In the genomic region with DNA sequence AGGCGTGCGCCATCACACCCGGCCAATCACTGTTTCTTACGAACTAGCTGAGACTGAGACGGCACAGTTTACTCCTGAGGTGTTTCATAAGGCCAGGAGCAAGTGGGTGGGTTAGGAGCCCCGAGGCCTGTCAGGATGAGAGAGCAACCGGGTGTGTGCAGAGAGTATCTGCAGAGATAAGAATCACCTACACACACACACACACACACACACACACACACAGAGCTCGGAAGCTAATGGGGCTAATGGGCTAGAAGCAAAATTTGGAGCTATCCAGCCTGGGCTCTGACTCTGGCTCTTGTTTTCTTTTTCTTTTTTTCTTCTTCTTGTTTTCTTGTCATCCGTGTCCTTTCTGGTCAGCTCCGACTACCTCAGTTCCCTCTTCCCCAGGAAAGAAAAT, we compare ENCODE assay signal across 8 mouse cellular contexts. TPM values are rescaled to one million over a fixed set of nuclear protein-coding genes. Genes with fewer than 3 reads are reported as not detected.
A peak's percentile ranks its signal among the peaks of the same experiment; 100 is the strongest.
DNase-seq lines count a peak whose midpoint lies in the region; ATAC-seq and TF ChIP-seq lines count a peak whose summit lies in the region.

No protein-coding gene starts in this region.

- peak overlapping the region; percentile 14; the same call in 1 of the 2 replicates for H3K4me3 ChIP-seq in forebrain, embryonic 14.5 days (ENCODE audit: low read depth, low read length)
- peak overlapping the region in 1 of 2 experiments; percentile 38; a peak in 2 of 4 replicates for H3K4me3 ChIP-seq in liver, embryonic 14.5 days (ENCODE audit: insufficient read depth in 1 of 2, low read depth in 2 of 2, low read length in 2 of 2)
- no peak overlapping the region for H3K4me3 ChIP-seq in thymus, adult 2 months (ENCODE audit: control insufficient read depth, insufficient read depth, low read length)

- no peak for TF ChIP-seq POLR2A in thymus, adult 2 months (IDR thresholded peaks at IDR 0.05; ENCODE audit: control insufficient read depth, extremely low read depth, insufficient read depth, low read length, poor library complexity)

- peak overlapping the region; percentile 43 for H3K4me2 ChIP-seq in forebrain, embryonic 14.5 days (ENCODE audit: low read length)
- H3K4me2 ChIP-seq in liver, embryonic 14.5 days (ENCODE audit: low read depth): peak overlapping the region; percentile 67

- peak; percentile 80 for DNase-seq in heart, adult 11 months
- no peak for DNase-seq in heart, adult 18-20 months
- DNase-seq in CD4-positive helper T cell, adult 2 months (ENCODE audit: low read depth, low spot score): peak; percentile 26
- DNase-seq in forebrain, embryonic 14.5 days (ENCODE audit: low spot score): no peak
- DNase-seq in liver, embryonic 14.5 days (ENCODE audit: low read depth in 3 of 3, low spot score in 3 of 3): no peak
- DNase-seq in thymus, adult 2 months: no peak
- no peak for DNase-seq in layer of hippocampus, adult 9-10 months (ENCODE audit: low spot score)
- DNase-seq in ovary, postnatal 14 days (ENCODE audit: low spot score): no peak

- H3K27ac ChIP-seq in forebrain, embryonic 14.5 days (ENCODE audit: low read depth, low read length): no peak overlapping the region
- no peak overlapping the region for H3K27ac ChIP-seq in liver, embryonic 14.5 days
- no peak overlapping the region for H3K27ac ChIP-seq in thymus, adult 2 months (ENCODE audit: control insufficient read depth, insufficient read depth, low read length)

- TF ChIP-seq EP300 in liver, embryonic 14.5 days (IDR thresholded peaks at IDR 0.05; ENCODE audit: low read depth): no peak

- no peak overlapping the region for H3K9ac ChIP-seq in forebrain, embryonic 14.5 days (ENCODE audit: low read length)
- H3K9ac ChIP-seq in liver, embryonic 14.5 days (replicated peaks): peak overlapping the region; percentile 12; the same call in 1 of the 2 replicates

- H3K4me1 ChIP-seq in forebrain, embryonic 14.5 days (ENCODE audit: control insufficient read depth, insufficient read depth, low read length): peaks cover 1% of the 10 kb centered on the region; the same call in 1 of the 2 replicates
- H3K4me1 ChIP-seq in liver, embryonic 14.5 days (replicated peaks; ENCODE audit: control insufficient read depth in 2 of 2, insufficient read depth in 2 of 2, low read length in 1 of 2): peaks cover 0 to 14% of the 10 kb centered on the region in 2 experiments; a peak in 2 of 4 replicates
- H3K4me1 ChIP-seq in thymus, adult 2 months (replicated peaks; ENCODE audit: control insufficient read depth, insufficient read depth, low read length): peaks cover 8% of the 10 kb centered on the region

- no peaks in the 10 kb centered on the region for H3K36me3 ChIP-seq in forebrain, embryonic 14.5 days (ENCODE audit: control insufficient read depth, insufficient read depth, low read length)
- no peaks in the 10 kb centered on the region for H3K36me3 ChIP-seq in liver, embryonic 14.5 days (replicated peaks; ENCODE audit: control insufficient read depth, insufficient read depth, low read depth)
- H3K36me3 ChIP-seq in thymus, adult 2 months (ENCODE audit: control insufficient read depth, insufficient read depth, low read length): no peaks in the 10 kb centered on the region

- H3K27me3 ChIP-seq in forebrain, embryonic 14.5 days (replicated peaks; ENCODE audit: control insufficient read depth, insufficient read depth, low read length): no peaks in the 10 kb centered on the region
- H3K27me3 ChIP-seq in liver, embryonic 14.5 days (ENCODE audit: control insufficient read depth, insufficient read depth, low read length): no peaks in the 10 kb centered on the region
- no peaks in the 10 kb centered on the region for H3K27me3 ChIP-seq in thymus, adult 2 months (ENCODE audit: control insufficient read depth, insufficient read depth, low read length)

- no peaks in the 10 kb centered on the region for H3K9me3 ChIP-seq in forebrain, embryonic 14.5 days (replicated peaks; ENCODE audit: control insufficient read depth, low read length)
- H3K9me3 ChIP-seq in liver, embryonic 14.5 days (ENCODE audit: control insufficient read depth, low read length): no peaks in the 10 kb centered on the region

- no peak for TF ChIP-seq CTCF in liver, embryonic 14.5 days (IDR thresholded peaks at IDR 0.05; ENCODE audit: low read depth)
- TF ChIP-seq CTCF in thymus, adult 2 months (IDR thresholded peaks at IDR 0.05; ENCODE audit: borderline replicate concordance, control insufficient read depth, extremely low read depth, insufficient read depth, low read length, poor library complexity): no peak

- 89% methylated on average over 10 of the region's 10 CpGs for WGBS in forebrain, embryonic 14.5 days
- 44% methylated on average over 10 of the region's 10 CpGs for WGBS in liver, embryonic 14.5 days (ENCODE audit: insufficient replicate concordance)
- 67% methylated on average over 10 of the region's 10 CpGs for WGBS in thymus, adult 2 months

- no peak for ATAC-seq in forebrain, embryonic 14.5 days
- ATAC-seq in liver, embryonic 14.5 days (ENCODE audit: insufficient read depth): no peak

RNA-seq across cellular contexts. Expression of a gene that starts 5.2 kb away (rescaled TPM):
- 1 to 10 TPM; 1.5 to 3.5 TPM for total RNA-seq in heart, adult 18-20 months (2021)
- polyA plus RNA-seq in forebrain, embryonic 14.5 days (2014; fragmentation: Nextera tagmentation; extraction: Ambion mirVana): 0.15 and 0.33 TPM in 2 replicates
- 8.2 and 10.0 TPM in 2 replicates for polyA plus RNA-seq in liver, embryonic 14.5 days (2012; rRNA removed)
- 2.7 and 3.5 TPM in 2 replicates for polyA plus RNA-seq in liver, embryonic 14.5 days (2014; fragmentation: Nextera tagmentation; extraction: Ambion mirVana)
- polyA plus RNA-seq in thymus, adult 2 months (2012; rRNA removed): 88.5 and 102 TPM in 2 replicates

RNA-seq across cellular contexts. Expression of a gene that starts 21.0 kb away (rescaled TPM):
- 1 to 10 TPM; 4.0 to 4.5 TPM for total RNA-seq in heart, adult 18-20 months (2021)
- 42.8 and 47.7 TPM in 2 replicates for polyA plus RNA-seq in forebrain, embryonic 14.5 days (2014; fragmentation: Nextera tagmentation; extraction: Ambion mirVana)
- polyA plus RNA-seq in liver, embryonic 14.5 days (2012; rRNA removed): 24.6 and 31.3 TPM in 2 replicates
- 28.4 and 34.8 TPM in 2 replicates for polyA plus RNA-seq in liver, embryonic 14.5 days (2014; fragmentation: Nextera tagmentation; extraction: Ambion mirVana)
- polyA plus RNA-seq in thymus, adult 2 months (2012; rRNA removed): 69.4 and 74.6 TPM in 2 replicates

RNA-seq across cellular contexts. Expression of a gene that starts 37.1 kb away (rescaled TPM):
- total RNA-seq in heart, adult 18-20 months (2021): 10 to 100 TPM; 34.0 to 39.1 TPM
- polyA plus RNA-seq in forebrain, embryonic 14.5 days (2014; fragmentation: Nextera tagmentation; extraction: Ambion mirVana): 35.2 and 43.2 TPM in 2 replicates
- 14.3 and 14.5 TPM in 2 replicates for polyA plus RNA-seq in liver, embryonic 14.5 days (2012; rRNA removed)
- polyA plus RNA-seq in liver, embryonic 14.5 days (2014; fragmentation: Nextera tagmentation; extraction: Ambion mirVana): 3.7 and 4.4 TPM in 2 replicates
- 128 and 141 TPM in 2 replicates for polyA plus RNA-seq in thymus, adult 2 months (2012; rRNA removed)

RNA-seq across cellular contexts. Expression of a gene that starts 50.1 kb away (rescaled TPM):
- 10 to 100 TPM; 49.9 to 88.3 TPM for total RNA-seq in heart, adult 18-20 months (2021)
- polyA plus RNA-seq in forebrain, embryonic 14.5 days (2014; fragmentation: Nextera tagmentation; extraction: Ambion mirVana): 388 and 477 TPM in 2 replicates
- polyA plus RNA-seq in liver, embryonic 14.5 days (2012; rRNA removed): 135 and 224 TPM in 2 replicates
- 317 and 352 TPM in 2 replicates for polyA plus RNA-seq in liver, embryonic 14.5 days (2014; fragmentation: Nextera tagmentation; extraction: Ambion mirVana)
- 220 and 225 TPM in 2 replicates for polyA plus RNA-seq in thymus, adult 2 months (2012; rRNA removed)

Comparison
In these comparisons a context has a peak if more than half of its experiments do, and no peak if none do; other contexts are left out.
1. DNase-seq: peak in heart, adult 11 months (single experiment) and CD4-positive helper T cell, adult 2 months (single experiment); none in heart, adult 18-20 months (0 of 2), forebrain, embryonic 14.5 days (single experiment), liver, embryonic 14.5 days (0 of 3), thymus, adult 2 months (single experiment), layer of hippocampus, adult 9-10 months (single experiment) and ovary, postnatal 14 days (single experiment).